Mouse (Mus musculus) testis, postnatal 14 days (tissue): ENCODE measurements around the gene Mbd3.
"Not testable (repeated sequence)": the region's sequence is repeated elsewhere in the genome, so short reads cannot be mapped to it uniquely, and the experiment has no call there.

ENCODE experiments used
- DNase-seq: peaks from one replicate; pipeline ENCODE4 v3.0.0; 2021; ENCODE audit warnings: low spot score

The Mbd3 gene

GRCm38 (mm10) chr10:80369995-80370747 is 29.2 kb downstream of the Mbd3 start:
- no peak for DNase-seq

GRCm38 (mm10) chr10:80368392-80368791 is 31.0 kb downstream of the Mbd3 start:
- DNase-seq = no peak

GRCm38 (mm10) chr10:80367954-80368353 is 31.4 kb downstream of the Mbd3 start:
- no peak for DNase-seq

- DNase-seq = no peak
These were observed 33.6 kb downstream of the Mbd3 start for GRCm38 (mm10) chr10:80365736-80366135.

GRCm38 (mm10) chr10:80363734-80364133 is 35.6 kb downstream of the Mbd3 start:
- no peak for DNase-seq

- DNase-seq = no peak
These were observed 41.2 kb downstream of the Mbd3 start for GRCm38 (mm10) chr10:80357994-80358639.

GRCm38 (mm10) chr10:80357336-80357735 is 42.0 kb downstream of the Mbd3 start:
- DNase-seq = no peak

- no peak for DNase-seq
These were observed 42.6 kb downstream of the Mbd3 start for GRCm38 (mm10) chr10:80356737-80357136.

- no peak for DNase-seq
These were observed 43.2 kb downstream of the Mbd3 start, which contains the start of gene Plk5 for GRCm38 (mm10) chr10:80356001-80356682. Gene Plk5, plus strand, starts transcription at chr10:80356459.

- no peak for DNase-seq
These were observed 43.9 kb downstream of the Mbd3 start for GRCm38 (mm10) chr10:80355431-80355830.

GRCm38 (mm10) chr10:80352727-80353126 is 46.6 kb downstream of the Mbd3 start:
- DNase-seq = no peak

GRCm38 (mm10) chr10:80351896-80352295 is 47.5 kb downstream of the Mbd3 start:
- no peak for DNase-seq

GRCm38 (mm10) chr10:80350292-80350691 is 49.1 kb downstream of the Mbd3 start:
- DNase-seq = peak; percentile 70

GRCm38 (mm10) chr10:80348981-80349380 is 50.4 kb downstream of the Mbd3 start:
- no peak for DNase-seq

GRCm38 (mm10) chr10:80348244-80348781 is 51.0 kb downstream of the Mbd3 start, which contains the start of gene Adamtsl5:
Gene Adamtsl5, minus strand, starts transcription at chr10:80348412.
- no peak for DNase-seq

GRCm38 (mm10) chr10:80347514-80347967 is 51.8 kb downstream of the Mbd3 start:
- DNase-seq = no peak

GRCm38 (mm10) chr10:80345929-80346328 is 53.4 kb downstream of the Mbd3 start:
- DNase-seq = not testable (repeated sequence)

- DNase-seq = no peak
These were observed 54.2 kb downstream of the Mbd3 start for GRCm38 (mm10) chr10:80345122-80345521.

- DNase-seq = no peak
These were observed 55.2 kb downstream of the Mbd3 start for GRCm38 (mm10) chr10:80344131-80344661.

GRCm38 (mm10) chr10:80343425-80343895 is 55.9 kb downstream of the Mbd3 start:
- no peak for DNase-seq

GRCm38 (mm10) chr10:80342749-80343424 is 56.5 kb downstream of the Mbd3 start:
- peak; percentile 73 for DNase-seq
